Mouse (Mus musculus) embryonic facial prominence, embryonic 15.5 days (tissue): ENCODE results near the gene Cass4. TPM values are rescaled to one million over a fixed set of nuclear protein-coding genes. Genes with fewer than 3 reads are reported as not detected.

Experiments used
- ATAC-seq: fragments of 200-750 bp; cut with Nextera tagmentation; 2 replicates; pipeline ENCODE4 v1.8.0; 2017; ENCODE audit warnings: low read depth, moderate TSS enrichment; ENCODE audit not compliant: insufficient number of reproducible peaks, low FRiP score, low TSS enrichment
- H3K27ac ChIP-seq: fragments of 300-500 bp; sonication (generic); replicated peaks from 2 replicates; pipeline ENCODE4 v1.5.1; 2015; ENCODE audit warnings: mild to moderate bottlenecking, inconsistent platforms
- H3K27me3 ChIP-seq: fragments of 300-500 bp; sonication (generic); 2 replicates; pipeline ENCODE4 v1.6.1; 2015; ENCODE audit warnings: inconsistent platforms
- H3K36me3 ChIP-seq: fragments of 300-500 bp; sonication (generic); 2 replicates; pipeline ENCODE4 v1.6.1; 2015; ENCODE audit warnings: mild to moderate bottlenecking, inconsistent platforms
- H3K4me1 ChIP-seq: fragments of 300-500 bp; sonication (generic); 2 replicates; pipeline ENCODE4 v1.6.1; 2015; ENCODE audit warnings: inconsistent platforms
- H3K4me2 ChIP-seq: fragments of 300-500 bp; sonication (generic); replicated peaks from 2 replicates; pipeline ENCODE4 v1.6.1; 2015; ENCODE audit warnings: mild to moderate bottlenecking, inconsistent platforms
- H3K4me3 ChIP-seq: fragments of 300-500 bp; sonication (generic); replicated peaks from 2 replicates; pipeline ENCODE4 v1.5.1; 2015; ENCODE audit warnings: mild to moderate bottlenecking, inconsistent platforms
- H3K9ac ChIP-seq: fragments of 300-500 bp; sonication (generic); 2 replicates; pipeline ENCODE4 v1.6.1; 2015; ENCODE audit warnings: inconsistent platforms
- H3K9me3 ChIP-seq: fragments of 300-500 bp; sonication (generic); replicated peaks from 2 replicates; pipeline ENCODE4 v1.6.1; 2016; ENCODE audit warnings: inconsistent platforms
- whole genome bisulfite sequencing: fragments of 180-500 bp; shearing (Covaris S2); methylation state at CpG from one replicate; pipeline ENCODE4 v1.1.7; 2015; 5-methylcytosine and 5-hydroxymethylcytosine counted together
- polyA plus RNA-seq: library from polyadenylated mRNA; unstranded; fragments of >200 nt; fragmentation: Nextera tagmentation; extraction: Ambion mirVana; gene quantifications from 2 replicates; pipeline ENCODE4 v1.2.1, GENCODE M21; 2015

Gene Cass4
- polyA plus RNA-seq, 1 experiment from 2014 or later, result 1.1 TPM

DNA sequence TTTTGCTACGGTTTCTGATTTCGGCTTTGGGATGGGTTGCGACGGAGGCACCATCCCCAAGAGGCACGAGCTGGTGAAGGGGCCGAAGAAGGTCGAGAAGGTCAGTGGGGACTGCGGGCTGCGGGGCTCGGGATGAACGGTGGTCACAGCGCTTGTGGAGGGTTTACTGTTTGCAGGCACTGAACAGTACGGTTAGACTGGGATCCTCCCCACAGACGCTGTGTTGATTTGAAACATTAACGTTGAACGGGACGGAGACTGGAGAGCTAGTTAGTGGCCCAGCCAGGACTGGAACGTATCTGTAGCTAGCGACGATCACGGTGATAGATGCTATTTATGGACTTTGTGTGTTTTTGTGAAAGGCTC is 47.0 kb downstream of the Cass4 start:
- peak overlapping the region; percentile 39; the same call in 1 of the 2 replicates for H3K27ac ChIP-seq
- H3K36me3 ChIP-seq, result peaks cover 12% of the 10 kb centered on the region
- H3K4me3 ChIP-seq, result peak overlapping the region; percentile 78
- WGBS, result under 1% methylated on average over 21 of the region's 21 CpGs
- ATAC-seq, result peak; percentile 55; the same call in 1 of the 2 replicates
- H3K9me3 ChIP-seq, result no peaks in the 10 kb centered on the region
- H3K9ac ChIP-seq, result peak overlapping the region; percentile 57
- H3K4me1 ChIP-seq, result peaks cover 21% of the 10 kb centered on the region
- no peaks in the 10 kb centered on the region for H3K27me3 ChIP-seq
- peak overlapping the region; percentile 60 for H3K4me2 ChIP-seq

GRCm38 (mm10) chr2:172441176-172441575 is 47.6 kb downstream of the Cass4 start:
- H3K27me3 ChIP-seq, result no peaks in the 10 kb centered on the region
- peak overlapping the region; percentile 57 for H3K9ac ChIP-seq
- peaks cover 21% of the 10 kb centered on the region for H3K4me1 ChIP-seq
- ATAC-seq, result no peak
- peak overlapping the region; percentile 60 for H3K4me2 ChIP-seq
- peak overlapping the region; percentile 78 for H3K4me3 ChIP-seq
- 36% methylated on average over 6 of the region's 6 CpGs for WGBS
- no peaks in the 10 kb centered on the region for H3K9me3 ChIP-seq
- H3K27ac ChIP-seq, result no peak overlapping the region
- peaks cover 17% of the 10 kb centered on the region for H3K36me3 ChIP-seq

DNA sequence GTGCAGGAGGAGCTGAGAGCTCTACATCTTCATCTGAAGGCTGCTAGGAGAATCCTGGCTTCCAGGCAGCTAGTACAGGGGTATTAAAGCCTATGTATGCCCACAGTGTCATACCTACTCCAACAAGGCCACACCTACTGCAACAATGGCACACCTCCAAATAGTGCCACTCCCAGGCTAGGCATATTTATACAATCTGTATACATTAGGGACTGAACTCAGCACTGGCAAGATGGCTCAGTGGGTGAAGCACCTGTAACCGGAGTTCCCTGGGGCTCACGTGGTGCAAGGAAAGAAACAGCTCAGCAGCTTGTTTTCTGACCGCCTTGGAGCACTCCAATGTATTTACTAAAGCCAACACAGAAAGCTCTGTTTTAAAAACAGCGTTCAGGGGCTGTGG is 52.0 kb downstream of the Cass4 start:
- Histone ChIP-seq H3K9ac (no peak overlapping the region), H3K27ac (no peak overlapping the region), H3K9me3 (no peaks in the 10 kb centered on the region), H3K4me2 (no peak overlapping the region), H3K4me1 (peaks cover 15% of the 10 kb centered on the region), H3K36me3 (peaks cover 60% of the 10 kb centered on the region), H3K4me3 (no peak overlapping the region), H3K27me3 (no peaks in the 10 kb centered on the region)
- ATAC-seq, result no peak
- 92% methylated on average over 4 of the region's 4 CpGs for WGBS

GRCm38 (mm10) chr2:172447317-172447716 is 53.7 kb downstream of the Cass4 start:
- no peaks in the 10 kb centered on the region for H3K4me1 ChIP-seq
- no peak for ATAC-seq
- WGBS, result 91% methylated on average over 6 of the region's 6 CpGs
- H3K36me3 ChIP-seq, result peaks cover 72% of the 10 kb centered on the region
- H3K27ac ChIP-seq, result no peak overlapping the region
- no peaks in the 10 kb centered on the region for H3K27me3 ChIP-seq
- no peaks in the 10 kb centered on the region for H3K9me3 ChIP-seq
- H3K4me2 ChIP-seq, result no peak overlapping the region
- H3K4me3 ChIP-seq, result no peak overlapping the region
- no peak overlapping the region for H3K9ac ChIP-seq

DNA sequence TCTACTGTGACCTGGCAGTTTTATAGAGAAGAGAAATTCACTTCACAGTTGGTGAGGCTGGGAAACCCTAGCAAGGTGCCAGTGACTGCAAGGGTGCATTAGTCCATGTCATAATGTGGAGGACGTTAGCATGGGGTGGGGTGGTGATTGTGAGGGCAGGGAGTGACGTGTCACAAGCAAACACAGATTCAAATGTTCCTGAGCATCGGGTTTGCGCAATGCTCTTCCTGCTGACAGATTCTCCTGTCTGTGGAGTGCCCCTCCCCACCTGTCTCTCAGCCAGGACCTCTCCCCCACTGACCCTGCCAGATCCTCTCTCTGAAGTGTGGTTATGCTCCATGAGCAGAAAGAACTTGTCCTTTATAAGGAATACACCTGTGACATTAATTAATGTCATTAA is 54.7 kb downstream of the Cass4 start:
- ATAC-seq, result no peak
- Histone ChIP-seq H3K27me3 (no peaks in the 10 kb centered on the region), H3K4me1 (no peaks in the 10 kb centered on the region), H3K27ac (no peak overlapping the region), H3K9me3 (no peaks in the 10 kb centered on the region), H3K4me2 (no peak overlapping the region), H3K4me3 (no peak overlapping the region), H3K36me3 (peaks cover 82% of the 10 kb centered on the region), H3K9ac (no peak overlapping the region)
- WGBS, result 85% methylated on average over 4 of the region's 4 CpGs

DNA sequence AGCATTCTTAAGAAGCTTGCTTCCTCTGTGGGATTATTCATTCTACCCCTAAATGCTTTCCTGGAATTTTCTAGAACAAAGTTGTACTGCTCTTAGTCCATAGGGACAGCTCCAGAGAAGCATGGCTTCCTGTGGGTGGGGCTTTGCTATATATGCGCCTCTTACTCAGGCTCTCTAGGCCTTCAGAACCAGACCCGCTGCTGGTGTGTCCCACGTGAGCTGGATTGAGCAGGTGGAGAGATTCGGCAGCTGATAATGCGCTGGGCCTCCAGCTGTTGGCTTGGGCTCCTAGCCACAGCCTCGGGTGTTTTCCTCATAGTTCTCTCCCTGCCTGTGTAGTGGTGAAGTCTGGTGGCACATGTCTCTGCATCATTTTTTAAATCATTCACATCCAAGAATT is 57.0 kb downstream of the Cass4 start:
- Histone ChIP-seq H3K4me2 (no peak overlapping the region), H3K4me1 (no peaks in the 10 kb centered on the region), H3K9me3 (no peaks in the 10 kb centered on the region), H3K9ac (no peak overlapping the region), H3K36me3 (peaks cover 83% of the 10 kb centered on the region), H3K27me3 (no peaks in the 10 kb centered on the region), H3K4me3 (no peak overlapping the region), H3K27ac (no peak overlapping the region)
- 80% methylated on average over 6 of the region's 6 CpGs for WGBS
- ATAC-seq, result no peak

GRCm38 (mm10) chr2:172452031-172452430 is 58.4 kb downstream of the Cass4 start:
- Histone ChIP-seq H3K4me2 (no peak overlapping the region), H3K4me3 (no peak overlapping the region), H3K9me3 (no peaks in the 10 kb centered on the region), H3K27ac (no peak overlapping the region), H3K9ac (no peak overlapping the region), H3K27me3 (no peaks in the 10 kb centered on the region), H3K4me1 (no peaks in the 10 kb centered on the region), H3K36me3 (peaks cover 77% of the 10 kb centered on the region)
- ATAC-seq, result no peak
- whole genome bisulfite sequencing, result 87% methylated on average over 4 of the region's 4 CpGs

DNA sequence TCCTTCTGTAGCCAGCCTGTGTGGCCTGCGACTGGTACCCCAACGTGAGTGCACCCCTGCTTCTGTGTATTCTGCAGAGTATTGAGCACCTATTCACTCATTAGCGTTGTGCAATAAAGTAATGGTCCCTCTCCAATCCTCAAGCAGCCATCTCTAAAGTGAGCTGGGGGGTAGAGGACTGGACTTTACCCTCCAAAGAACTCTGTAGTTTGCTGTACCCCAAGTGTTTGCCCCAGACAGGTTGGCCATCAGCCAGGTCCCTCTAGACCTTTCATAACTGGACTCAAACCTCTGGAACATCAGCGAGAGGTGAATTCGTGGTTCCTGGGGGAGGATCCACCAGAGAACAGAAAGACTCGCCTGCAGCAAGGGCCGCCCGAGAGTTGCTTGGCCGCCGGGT is 58.9 kb downstream of the Cass4 start:
- Histone ChIP-seq H3K27ac (no peak overlapping the region), H3K4me2 (no peak overlapping the region), H3K27me3 (no peaks in the 10 kb centered on the region), H3K9me3 (no peaks in the 10 kb centered on the region), H3K4me1 (no peaks in the 10 kb centered on the region), H3K36me3 (peaks cover 77% of the 10 kb centered on the region), H3K4me3 (no peak overlapping the region), H3K9ac (no peak overlapping the region)
- ATAC-seq, result no peak
- 88% methylated on average over 10 of the region's 10 CpGs for WGBS

GRCm38 (mm10) chr2:172458496-172458895 is 64.9 kb downstream of the Cass4 start, which contains the start of gene Gcnt7:
TSS of gene Gcnt7 (minus strand) at chr2:172458596.
- H3K4me2 ChIP-seq, result no peak within 1 kb of the TSS
- WGBS, result 65% methylated on average over 11 of the region's 11 CpGs
- H3K9me3 ChIP-seq, result no peaks in the 10 kb centered on the region
- no peak within 1 kb of the TSS for H3K9ac ChIP-seq
- peaks cover 55% of the 10 kb centered on the region for H3K36me3 ChIP-seq
- ATAC-seq, result no peak
- no peak within 1 kb of the TSS for H3K27ac ChIP-seq
- no peaks in the 10 kb centered on the region for H3K27me3 ChIP-seq
- no peak within 1 kb of the TSS for H3K4me3 ChIP-seq
- H3K4me1 ChIP-seq, result no peaks in the 10 kb centered on the region

GRCm38 (mm10) chr2:172460647-172461046 is 67.1 kb downstream of the Cass4 start:
- Histone ChIP-seq H3K4me2 (no peak overlapping the region), H3K9me3 (no peaks in the 10 kb centered on the region), H3K4me3 (no peak overlapping the region), H3K9ac (no peak overlapping the region), H3K4me1 (no peaks in the 10 kb centered on the region), H3K27me3 (no peaks in the 10 kb centered on the region), H3K27ac (no peak overlapping the region), H3K36me3 (peaks cover 65% of the 10 kb centered on the region)
- 45% methylated on average over 2 of the region's 2 CpGs for WGBS
- no peak for ATAC-seq

DNA sequence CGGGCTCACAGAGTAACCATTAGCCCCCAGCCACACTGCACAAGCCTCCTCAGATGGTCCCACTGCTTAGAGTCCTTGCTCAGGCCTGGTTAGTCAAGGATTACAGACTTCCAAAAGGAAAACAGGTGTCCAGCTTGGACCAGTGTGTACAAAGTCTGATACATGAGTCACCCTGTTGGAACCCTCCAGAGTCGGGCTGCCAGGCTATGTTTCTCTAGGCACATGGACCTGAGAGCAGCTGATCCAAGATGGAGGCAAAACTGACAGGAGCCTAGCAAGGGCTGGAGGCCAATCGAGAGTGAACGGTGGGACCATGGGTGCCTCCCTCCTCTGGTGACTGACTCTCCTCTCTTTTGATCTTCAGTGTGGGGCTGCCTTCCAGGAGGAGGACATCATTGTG is 69.2 kb downstream of the Cass4 start:
- peaks cover 64% of the 10 kb centered on the region for H3K36me3 ChIP-seq
- H3K9me3 ChIP-seq, result no peaks in the 10 kb centered on the region
- ATAC-seq, result no peak
- no peak overlapping the region for H3K9ac ChIP-seq
- H3K27ac ChIP-seq, result no peak overlapping the region
- H3K27me3 ChIP-seq, result no peaks in the 10 kb centered on the region
- H3K4me2 ChIP-seq, result no peak overlapping the region
- H3K4me3 ChIP-seq, result no peak overlapping the region
- 89% methylated on average over 4 of the region's 4 CpGs for WGBS
- no peaks in the 10 kb centered on the region for H3K4me1 ChIP-seq

DNA sequence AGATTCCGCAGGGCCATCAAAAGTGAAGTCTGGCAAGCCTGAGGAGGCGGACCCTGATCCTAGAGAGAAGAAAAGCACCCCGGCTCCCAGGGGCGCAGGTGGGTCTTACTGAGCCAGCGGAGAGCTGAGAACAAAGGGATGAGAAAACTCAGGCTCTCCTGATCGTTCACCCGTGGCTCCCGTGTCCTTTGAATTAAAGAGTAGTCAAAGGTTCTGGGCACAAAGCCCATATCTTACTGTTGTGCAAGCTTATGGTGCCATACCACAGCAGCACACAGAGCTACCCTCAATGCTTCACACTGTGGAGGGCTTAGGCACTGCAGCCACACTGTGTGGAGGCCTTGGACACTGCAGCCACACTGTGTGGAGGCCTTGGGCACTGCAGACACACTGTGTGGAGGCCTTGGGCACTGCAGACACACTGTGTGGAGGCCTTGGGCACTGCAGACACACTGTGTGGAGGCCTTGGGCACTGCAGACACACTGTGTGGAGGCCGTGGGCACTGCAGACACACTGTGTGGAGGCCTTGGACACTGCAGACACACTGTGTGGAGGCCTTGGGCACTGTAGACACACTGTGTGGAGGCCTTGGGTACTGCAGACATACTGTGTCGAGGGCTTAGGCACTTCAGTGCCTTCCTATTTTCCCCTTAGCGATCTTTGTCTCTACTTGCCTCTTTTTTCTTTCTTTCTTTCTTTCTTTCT is 73.0 kb downstream of the Cass4 start:
- H3K4me3 ChIP-seq, result no peak overlapping the region
- no peaks in the 10 kb centered on the region for H3K4me1 ChIP-seq
- no peaks in the 10 kb centered on the region for H3K27me3 ChIP-seq
- no peak overlapping the region for H3K27ac ChIP-seq
- peaks cover 68% of the 10 kb centered on the region for H3K36me3 ChIP-seq
- ATAC-seq, result no peak
- WGBS, result 85% methylated on average over 11 of the region's 11 CpGs
- H3K9me3 ChIP-seq, result no peaks in the 10 kb centered on the region
- no peak overlapping the region for H3K9ac ChIP-seq
- H3K4me2 ChIP-seq, result no peak overlapping the region
